Mouse (Mus musculus) kidney, adult 9 months (tissue): ENCODE measurements around the gene 1700015F17Rik.

Experiments
- DNase-seq: peaks from one replicate; pipeline ENCODE4 v3.0.0; 2022

Gene 1700015F17Rik

DNA sequence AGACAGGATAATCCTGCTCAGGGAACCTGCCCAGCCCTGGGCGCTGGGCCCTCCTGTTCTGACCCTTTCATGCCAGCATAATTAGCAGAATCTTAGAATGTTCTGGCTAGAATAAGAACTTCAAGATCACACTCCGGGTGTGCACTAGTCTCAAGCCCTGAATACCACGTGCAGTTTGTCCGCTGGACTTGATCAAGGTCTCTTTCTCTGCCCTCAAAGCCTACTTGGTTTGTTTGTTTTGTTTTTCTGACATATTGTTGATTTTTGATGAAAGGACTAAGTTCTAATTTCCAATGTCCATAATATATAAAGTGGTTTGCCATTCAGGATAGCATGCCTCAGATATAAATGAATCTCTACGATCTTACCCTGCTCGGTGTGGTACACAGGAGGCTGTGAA lies at the start of gene 1700015F17Rik:
Gene 1700015F17Rik, minus strand, starts transcription at position 101 of the 400 bp plus-strand sequence.
- DNase-seq = no peak

DNA sequence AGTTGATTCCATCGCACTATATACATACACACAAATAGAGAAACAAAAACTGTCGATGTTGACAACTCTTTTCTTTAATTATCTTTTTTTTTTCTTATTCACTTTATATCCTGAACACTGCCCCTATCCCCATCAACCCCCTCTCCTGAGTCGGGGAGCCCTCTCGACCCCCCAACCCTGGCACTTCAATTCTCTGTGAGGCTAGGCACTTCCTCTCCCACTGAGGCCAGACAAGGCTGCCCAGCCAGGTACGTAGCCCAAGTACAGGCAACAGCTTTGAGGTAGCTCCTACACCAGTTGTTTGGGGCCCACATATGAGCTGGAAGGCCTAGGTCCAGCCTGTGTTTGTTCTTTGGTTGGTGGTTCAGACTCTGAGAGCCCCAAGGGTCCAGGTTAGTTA lies 36.5 kb upstream of the 1700015F17Rik start:
- no peak for DNase-seq

DNA sequence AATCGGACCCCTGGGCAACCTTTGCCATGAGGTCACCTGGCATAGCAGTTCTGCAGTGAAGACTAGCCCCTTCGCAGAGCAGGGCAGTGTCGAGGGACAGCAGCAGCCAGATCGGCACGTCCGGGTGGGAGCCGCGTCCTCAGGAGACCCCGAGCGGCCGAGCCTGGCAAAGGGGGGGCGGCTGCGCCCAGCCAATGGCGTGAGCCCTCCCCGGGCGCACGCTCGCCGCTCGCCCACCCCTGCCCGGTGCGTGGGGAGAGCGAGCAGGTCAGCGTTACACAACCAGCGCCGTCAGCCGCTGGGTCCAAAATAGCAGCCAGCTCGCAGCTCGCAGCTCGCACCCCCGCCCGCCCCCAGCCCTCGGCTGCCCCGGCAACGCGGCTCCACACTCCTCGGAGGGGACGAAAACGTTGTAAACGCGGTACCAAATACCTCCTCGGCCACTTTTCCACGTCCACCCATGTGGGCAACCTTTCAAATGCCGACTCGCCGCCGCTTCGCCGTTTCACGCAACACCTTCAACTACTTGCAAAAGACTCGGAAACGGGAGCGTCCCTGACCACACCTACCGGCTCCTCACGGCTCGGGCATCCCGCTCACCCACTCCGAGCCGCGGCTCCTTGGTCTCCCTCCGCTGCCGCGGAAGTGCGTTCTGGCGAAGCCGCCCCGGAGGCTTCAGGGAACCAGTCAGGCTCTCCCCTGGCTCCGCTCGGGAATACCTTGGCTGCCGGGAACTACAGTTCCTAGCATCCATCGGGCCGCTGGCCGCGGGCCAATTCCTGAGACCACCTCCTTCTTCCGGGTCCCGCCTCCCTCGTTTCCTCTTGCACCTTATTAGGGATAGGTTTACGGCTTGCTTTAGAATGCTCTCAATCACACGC lies 35.5 kb upstream of the 1700015F17Rik start, which contains the start of gene Cldn12:
Gene Cldn12, minus strand, starts transcription at position 763 of the 881 bp plus-strand sequence.
- peak; percentile 99 for DNase-seq

DNA sequence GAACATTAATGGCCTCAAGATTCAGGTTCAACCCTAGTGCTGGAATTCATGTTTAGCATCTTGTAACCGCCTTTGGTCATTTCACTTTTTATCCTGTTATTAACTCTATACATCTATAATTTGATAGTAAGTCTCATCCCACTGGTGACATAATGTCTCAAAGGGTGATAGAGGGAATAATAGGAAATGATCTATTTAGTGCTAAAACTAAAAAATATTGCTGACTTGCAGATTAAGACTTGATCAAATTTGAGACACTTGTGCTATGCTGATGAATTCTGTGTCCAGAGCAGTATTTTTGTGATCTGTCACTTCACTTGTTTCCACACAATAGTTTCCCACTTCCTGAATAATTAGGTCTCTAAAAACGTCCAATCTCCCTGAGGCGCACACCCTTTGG lies 32.5 kb upstream of the 1700015F17Rik start:
- no peak for DNase-seq

DNA sequence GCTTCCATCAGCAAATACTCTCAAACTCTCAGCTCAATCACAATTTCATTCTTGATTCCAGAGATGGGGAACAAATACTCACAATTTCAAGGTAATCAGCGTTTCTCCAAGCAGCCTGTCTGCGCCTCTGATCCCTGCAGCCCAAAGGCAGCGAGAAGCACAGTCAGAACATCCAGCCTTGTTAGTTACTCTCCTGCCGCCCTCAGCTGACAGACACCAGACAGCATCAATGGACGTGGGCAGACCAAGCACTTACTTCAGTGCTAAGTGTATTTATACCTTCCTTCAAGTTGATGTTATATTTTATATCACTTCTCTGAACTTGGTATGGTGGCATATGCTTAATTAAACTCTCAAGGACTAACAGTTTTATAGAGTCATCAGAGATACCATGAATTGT lies 32.0 kb upstream of the 1700015F17Rik start:
- DNase-seq = no peak

DNA sequence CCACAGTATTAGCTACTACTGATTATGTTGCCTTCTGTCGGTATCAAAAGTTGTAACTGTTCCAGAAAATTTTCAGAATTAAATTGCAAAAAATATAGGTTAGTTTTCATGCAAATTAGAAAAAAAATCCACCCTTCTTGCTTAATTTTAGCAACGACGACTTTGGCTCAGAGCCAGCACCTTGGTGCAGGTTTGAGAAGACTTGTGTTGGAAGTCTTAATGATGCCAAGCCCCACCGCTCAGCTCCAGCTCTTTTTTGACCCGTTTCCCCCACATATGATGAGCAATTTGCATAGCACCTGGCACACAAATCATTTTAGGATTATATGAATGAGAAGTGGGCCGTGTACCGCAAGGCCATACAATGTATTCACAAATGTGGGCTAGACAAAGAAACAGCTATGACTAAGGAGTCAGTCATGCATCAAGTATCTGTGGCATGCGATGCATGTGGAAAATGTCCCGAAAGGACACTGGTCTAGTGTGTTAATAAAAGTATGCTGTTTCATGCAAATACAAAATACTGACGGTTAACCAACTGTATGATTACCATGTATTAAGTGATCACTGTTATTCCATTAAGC lies 31.5 kb upstream of the 1700015F17Rik start:
- no peak for DNase-seq

DNA sequence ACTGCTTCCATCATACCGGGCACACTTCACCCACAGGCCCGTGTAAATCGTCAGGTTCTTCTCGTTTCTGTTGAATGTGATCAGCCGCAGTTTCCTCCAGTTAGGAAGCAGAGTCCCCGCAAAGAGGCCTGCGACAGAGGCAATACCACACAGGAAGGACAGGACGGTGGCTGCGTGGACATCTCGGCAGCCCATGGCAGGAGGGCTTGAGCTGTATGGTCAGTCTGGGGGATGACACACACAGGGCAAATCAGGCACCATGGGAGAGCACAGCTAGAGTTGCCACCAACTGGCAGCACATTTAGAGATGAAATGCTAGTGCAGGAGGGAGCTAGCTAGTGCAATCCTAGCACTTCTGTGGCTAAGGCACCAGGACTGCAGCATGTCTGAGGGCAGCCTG lies 29.3 kb upstream of the 1700015F17Rik start:
- no peak for DNase-seq

DNA sequence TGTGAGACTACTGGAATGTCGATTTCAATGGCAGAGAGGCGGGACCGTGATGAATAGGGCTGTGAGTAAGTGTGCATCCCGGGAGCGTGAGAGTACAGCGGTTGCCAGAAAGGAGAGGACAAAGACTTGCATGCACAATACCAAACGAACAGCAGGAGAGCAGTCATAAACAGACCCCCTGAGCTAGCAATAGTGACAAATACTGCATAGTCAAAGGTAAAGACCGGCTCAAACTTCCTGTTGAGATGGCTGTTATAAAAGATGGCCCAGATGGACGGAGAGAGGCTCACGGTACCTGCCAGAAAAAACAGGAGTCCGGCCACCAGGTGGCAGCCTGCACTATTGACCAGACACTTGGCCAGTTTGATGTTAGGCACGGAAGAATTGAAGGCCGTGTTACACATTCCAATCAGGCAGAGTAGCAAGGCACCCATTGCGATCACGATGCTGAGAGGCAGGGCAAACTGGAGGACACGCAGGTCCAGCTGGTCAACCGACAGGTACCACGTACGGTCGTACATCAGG lies 28.8 kb upstream of the 1700015F17Rik start:
- peak; percentile 81 for DNase-seq

DNA sequence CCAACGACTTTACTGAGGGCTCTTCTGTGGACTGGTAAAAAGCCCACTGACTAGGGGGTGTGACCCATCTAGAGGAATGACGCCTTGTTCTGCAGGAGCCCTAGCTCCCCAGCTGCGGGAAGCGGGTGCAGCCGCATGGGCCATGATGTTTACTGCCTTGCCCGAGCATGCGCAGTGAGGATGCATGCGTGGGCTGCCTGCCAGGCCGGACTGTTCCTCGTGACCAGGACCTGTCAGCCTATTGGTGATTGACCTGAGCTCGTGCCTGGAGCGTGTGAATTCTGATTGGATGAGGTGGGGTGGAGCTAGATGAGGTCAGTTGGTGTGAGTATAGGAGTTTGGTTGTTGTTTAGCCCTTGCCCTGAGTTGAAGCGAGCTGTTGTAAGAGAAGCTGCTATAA lies 25.5 kb upstream of the 1700015F17Rik start:
- no peak for DNase-seq

DNA sequence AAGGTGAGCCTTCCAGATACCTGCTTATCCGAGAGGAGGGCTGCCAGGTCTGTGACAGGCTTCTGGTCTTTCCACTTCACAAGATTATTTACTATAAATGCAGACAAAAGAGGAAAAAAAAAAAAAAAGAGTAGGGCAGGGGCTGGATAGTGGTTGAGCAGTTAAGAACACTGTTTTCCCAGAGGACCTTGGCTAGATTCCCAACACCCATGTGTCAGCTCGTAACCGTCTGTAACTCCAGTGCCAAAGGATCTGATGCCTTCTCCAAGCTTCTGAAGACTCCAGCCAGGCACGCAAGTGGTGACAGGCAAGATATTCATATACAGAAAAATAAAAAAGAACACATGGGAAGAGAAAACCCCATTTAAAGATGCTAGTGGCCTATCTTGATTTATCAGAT lies 24.4 kb upstream of the 1700015F17Rik start:
- no peak for DNase-seq

DNA sequence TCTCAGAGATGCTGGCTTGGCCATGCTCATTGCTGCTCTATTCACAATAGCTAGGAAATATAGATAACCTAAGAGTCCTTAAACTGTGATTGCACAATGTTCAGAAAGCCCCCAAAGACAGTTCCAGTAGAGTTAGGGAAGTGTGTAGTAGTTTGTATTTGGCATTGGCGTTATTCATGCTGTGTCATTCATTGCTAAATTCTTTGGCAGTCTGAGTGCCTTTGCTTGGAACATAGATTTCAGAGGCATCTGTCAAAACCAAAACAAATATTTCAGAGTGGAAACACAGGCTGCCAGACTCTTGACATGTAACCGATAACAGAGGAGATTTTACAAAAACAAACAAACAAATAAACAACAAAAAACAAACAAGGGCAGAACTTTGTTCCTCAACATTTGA lies 22.6 kb upstream of the 1700015F17Rik start:
- no peak for DNase-seq

DNA sequence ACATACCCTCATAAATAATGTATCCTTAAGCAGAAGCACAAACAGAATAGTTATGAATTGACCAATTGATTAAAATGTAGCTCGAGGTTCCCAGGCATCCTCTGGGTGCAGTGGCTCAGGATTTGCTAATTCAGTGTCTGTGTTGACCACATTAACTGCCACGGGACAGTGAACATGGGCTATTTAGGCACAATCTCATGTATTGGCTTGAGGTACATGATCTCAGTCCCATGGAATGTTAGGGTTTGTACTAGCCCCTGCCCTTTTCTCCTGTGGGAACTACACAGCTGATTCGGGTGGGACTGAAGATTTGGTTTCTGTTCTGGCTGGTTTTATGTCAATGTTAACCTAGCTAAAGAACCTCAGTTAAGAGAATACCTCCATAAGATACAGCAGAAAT lies 17.4 kb upstream of the 1700015F17Rik start:
- DNase-seq = no peak

DNA sequence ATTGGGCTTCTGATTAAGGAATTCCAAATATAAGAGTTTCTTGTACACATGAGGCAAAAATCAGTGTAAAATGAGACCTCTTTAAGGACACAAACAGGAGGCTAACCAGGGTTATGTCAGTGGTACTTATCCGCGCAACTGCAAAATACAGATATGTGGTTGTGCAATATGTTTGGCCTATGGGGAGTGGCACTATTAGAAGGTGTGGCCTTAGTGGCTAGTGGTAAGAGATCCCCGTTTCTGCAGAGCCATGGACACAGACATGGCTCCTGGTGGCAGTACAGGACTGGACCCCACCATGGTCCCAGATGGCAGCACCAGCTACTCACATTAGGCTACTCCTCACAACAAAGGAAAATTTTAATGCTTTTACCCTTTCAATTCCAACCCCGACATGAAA lies 16.1 kb upstream of the 1700015F17Rik start:
- no peak for DNase-seq

DNA sequence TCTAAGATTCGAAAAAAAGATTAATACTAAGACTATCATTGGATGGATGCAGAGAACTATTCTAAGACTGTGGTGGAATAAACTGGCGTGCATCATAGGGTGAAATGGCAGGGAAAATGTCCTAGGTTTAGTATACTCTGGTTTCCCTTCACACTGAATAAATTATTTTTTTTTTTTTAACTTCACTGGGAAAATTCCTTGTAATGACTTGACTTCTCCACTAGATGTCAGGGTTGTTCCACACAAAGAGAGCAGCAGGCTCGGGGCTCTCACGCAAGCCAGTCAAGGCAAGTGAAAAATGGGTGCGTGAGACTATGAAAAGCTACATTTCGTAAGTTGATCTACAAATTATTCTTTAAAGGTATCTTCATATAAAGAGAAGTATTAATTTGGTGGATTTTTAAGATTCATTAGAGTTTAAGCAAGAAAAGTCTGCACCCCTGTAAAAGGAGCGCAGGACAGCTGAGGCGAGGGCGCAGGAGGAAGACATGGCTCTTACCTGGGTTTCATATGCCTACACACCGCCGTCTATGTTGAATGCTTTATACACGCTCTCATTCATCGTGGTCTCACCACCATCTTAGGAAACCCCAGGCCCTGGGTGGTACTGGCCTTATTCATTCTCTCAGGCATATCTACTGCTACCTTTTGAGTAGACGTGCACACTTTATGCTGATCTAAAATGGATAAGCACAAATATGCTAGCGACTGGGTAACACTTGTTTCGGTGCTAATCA lies 15.5 kb upstream of the 1700015F17Rik start:
- DNase-seq = peak; percentile 35

DNA sequence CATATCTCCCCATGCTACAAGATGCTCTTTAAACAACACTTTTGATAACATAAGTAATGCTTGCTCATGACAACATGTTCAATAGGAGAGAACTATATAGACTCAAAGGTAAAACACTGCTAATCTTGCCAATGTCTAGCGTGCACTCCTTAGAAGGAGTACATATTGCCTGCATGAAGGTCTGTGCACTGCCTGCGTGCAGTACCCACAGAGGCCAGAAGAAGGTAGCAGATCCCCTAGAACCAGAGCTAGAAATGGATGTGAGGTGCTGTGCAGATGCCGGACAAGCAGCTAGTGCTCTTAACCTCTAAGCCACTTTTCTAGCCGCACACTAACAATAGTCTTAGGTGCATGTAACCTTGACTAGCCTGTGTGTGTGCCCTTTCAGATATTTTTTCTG lies 13.2 kb upstream of the 1700015F17Rik start:
- DNase-seq = no peak

DNA sequence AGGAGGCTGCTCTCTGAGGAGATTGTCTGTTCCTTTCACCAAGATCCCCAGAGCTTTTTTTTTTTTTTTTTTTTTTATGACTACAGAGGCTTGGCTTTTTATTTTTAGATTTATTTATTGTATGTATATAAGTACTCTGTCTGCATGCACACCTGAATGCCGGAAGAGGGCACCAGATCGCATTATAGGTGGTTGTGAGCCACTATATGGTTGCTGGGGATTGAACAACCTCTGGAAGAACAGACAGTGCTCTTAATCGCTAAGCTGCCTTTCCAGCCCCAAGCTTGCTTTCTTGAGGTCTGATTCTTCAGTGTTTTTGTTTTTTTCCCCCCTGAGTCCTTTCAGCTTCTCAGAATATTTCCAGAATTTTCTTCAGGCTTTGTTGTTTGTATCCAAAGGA lies 7.1 kb upstream of the 1700015F17Rik start:
- DNase-seq = no peak

DNA sequence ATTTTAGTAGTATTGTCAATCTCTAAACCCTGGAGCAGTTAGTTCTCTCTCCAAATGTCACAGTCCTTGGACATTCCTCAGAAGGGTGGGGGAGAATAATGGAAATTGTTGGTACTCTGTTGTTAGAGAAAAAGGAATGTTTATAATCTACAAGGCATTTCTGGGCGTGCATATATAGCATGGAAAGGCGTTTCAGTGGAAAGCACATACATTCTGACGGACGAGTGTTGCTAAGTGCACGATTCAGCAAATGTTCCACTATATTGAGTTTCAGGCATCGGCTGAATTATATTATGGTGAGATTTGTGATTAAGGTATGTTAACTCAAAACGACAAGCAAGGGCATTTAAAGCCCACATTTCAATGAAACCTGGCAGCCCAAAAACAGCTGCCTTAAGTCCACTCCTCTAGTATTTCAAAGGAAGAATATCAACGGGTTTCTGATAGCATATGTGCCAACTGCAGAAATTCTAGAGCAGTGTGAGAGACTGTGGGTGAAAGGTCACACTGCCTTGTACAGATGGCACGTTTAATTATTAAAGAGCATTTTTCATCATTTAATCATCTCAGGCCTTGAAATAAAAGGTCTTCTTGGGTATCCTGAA lies 4.4 kb upstream of the 1700015F17Rik start:
- DNase-seq = no peak

DNA sequence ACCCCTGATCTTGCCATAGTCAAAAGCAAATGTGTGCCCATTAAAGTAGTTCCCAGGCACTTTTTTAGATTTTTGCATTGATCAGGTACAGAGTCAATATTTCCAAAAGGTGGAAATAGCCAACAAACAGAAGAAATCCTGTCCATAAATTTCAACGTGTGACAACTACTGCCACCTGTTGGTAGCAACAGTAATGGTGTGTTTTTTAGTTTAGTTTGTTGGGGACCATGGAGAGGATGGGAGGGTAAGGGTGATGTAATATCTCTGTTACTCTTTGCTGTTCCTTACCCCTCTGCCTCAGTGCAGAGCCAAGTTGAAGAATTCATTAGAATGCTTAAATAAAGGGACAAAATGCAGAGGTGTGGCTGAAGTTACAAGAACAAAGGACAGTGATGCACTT lies 2.7 kb upstream of the 1700015F17Rik start:
- DNase-seq = peak; percentile 33

DNA sequence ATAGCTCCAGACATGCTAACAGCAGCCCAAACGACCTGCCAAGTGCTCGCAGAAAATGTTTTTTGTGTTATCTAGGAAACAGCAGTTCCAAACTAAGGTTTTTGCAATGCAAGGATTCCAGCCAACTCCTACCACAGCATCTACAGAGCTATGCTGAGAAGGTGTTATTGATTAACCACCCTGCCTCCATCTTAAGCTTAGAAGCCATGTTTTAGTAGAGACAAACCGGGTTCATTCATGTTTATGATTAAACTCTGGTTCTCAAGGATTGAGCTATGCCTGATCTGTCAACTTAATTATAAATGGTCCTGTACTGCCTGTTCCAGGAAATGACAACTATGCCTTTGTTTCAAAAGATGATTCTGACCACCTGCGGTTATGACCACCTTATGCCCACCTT lies 2.8 kb downstream of the 1700015F17Rik start:
- peak; percentile 52 for DNase-seq

DNA sequence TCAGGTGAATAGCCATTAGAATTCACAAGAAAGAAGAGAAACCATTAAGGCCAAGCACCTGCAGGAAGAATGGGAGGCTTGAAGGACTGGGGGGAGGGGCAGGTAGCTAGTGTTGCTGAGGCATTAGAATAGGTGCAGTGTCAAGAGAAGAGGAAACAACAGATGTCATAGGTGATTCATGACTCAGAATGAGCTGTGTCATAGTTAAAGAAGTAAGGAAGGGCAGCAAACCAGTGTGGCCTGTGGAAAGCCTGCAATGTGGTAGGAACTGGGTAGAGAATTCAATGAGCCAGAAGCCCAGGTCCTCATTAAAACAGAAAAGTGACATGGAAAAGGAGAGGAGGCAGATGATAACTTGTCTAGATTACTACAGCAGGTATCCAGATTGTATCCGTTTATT lies 13.7 kb downstream of the 1700015F17Rik start:
- DNase-seq = no peak

DNA sequence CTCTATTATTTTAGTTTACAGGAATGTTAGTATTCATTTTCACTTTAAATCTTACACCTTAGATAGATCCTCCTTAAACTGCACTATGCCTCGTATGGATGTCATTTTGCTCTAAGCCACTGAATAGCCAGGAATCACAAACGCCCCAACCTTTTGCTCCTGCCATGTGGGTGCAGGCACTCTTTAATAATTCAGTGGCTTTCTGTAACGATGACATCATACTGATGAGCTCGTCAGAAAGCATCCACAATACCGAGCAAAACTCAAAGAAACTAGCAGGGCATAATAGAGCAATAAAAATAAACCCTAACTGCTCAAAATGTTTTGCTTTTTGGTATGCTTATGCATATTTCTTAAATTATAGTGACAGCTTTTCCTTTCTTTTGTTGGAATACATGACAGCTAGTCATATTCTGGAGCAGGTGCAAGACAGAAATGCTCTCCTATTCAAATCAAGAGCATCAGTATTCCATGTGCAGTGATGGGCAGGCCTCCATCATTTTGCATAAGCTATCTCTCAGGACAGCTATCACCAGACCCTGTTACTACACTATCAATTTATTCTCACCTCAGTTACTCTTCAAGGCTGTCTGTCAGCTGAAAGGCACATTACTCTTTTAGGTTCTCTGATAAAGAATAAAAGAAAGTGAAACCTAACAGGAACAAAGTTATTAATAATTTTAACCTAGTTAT lies 47.1 kb downstream of the 1700015F17Rik start:
- no peak for DNase-seq

DNA sequence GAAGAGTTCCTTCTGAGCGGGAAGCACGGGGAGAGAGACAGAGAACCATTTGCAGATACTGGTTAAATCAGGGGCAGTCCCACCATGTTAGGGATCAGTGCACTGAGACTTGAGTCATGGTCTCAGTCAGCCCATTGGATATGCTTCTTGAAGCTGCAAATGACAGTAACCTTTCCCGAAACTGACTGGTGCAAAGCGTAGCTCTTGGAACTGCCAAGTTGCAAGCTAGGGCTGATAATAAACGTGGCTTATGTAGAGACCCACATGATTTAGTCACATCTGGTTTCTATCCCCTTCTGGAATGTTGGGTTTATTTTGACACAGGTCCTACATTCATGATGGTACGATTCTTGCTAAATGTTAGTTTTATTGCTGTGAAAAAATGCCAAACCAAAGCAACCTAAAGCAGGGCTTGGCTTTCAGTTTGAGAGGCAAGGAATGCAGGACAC lies 55.2 kb downstream of the 1700015F17Rik start:
- no peak for DNase-seq
